Mouse (Mus musculus) kidney, adult 8-10 months (tissue): Measurements from ENCODE around the gene Itgb2.

Experiments used
- DNase-seq, 2 experiments: peaks; one replicate each; pipeline ENCODE4 v3.0.0; 2022

The Itgb2 gene

DNA sequence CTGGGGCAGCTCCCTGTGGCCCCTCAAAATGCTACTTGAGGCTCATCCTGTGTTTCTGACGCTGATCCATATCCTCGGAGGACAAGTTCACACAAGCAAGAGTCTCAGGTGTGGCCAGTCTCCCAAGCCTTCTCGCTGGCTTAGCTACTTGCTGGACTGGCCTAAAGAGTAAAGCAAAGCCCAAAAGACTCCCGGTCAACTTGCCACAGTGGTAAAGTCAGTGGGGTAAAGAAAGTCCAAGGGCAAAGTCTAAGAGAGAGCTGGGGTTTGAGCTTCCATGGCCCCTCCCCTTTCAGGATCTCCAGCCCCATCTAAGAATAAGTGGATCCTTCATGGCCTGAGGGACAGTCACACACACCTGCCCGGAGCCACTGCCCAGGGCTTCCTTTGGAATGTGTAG, 22.1 kb downstream of the Itgb2 start:
- peak; percentile 28 to 43 for DNase-seq

- no peak for DNase-seq
Observed at GRCm38 (mm10) chr10:77553285-77553684, 23.2 kb downstream of the Itgb2 start.

- DNase-seq, result no peak
Observed at GRCm38 (mm10) chr10:77554918-77555317, 24.9 kb downstream of the Itgb2 start.

DNA sequence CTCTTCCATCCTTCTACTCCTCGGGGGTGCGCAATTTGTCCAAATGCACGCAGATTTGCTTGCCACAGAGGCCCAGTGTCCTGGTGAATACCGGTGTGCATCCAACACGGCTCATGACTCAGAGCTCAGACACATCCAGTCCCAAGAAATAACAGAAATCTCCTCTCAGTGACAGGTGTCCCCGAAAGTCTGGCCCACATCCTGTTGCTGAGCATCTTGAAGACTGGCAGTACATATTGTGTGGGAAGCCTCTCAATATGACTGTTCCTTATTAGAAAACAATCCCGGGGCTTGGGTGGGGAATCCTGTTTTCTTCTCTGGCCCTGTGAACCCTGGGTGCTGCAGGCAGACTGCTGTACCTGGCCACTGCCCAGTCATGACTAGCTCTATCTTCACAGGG, 26.6 kb downstream of the Itgb2 start:
- no peak for DNase-seq

DNA sequence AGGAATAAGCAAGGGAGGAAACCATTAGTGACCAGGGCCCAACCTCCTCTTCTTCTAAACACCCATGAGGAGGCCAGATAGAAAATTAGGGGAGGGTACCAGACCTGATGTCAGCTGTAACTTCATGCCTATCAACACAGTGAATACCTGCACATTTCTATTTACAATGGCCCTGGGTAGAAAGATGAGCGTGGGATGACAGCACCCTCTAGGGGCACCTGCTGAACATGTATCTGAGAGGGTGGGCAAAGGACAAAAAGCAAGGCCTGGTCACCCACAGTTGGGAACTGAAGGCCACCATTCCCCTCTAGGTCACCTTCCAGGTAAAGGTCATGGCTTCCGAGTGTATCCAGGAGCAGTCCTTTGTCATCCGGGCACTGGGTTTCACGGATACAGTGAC, 27.6 kb downstream of the Itgb2 start:
- DNase-seq, result peak in 1 of 2 experiments; percentile 38

- no peak for DNase-seq
Observed at GRCm38 (mm10) chr10:77560090-77560489, 30.0 kb downstream of the Itgb2 start.

- DNase-seq, result no peak
Observed at GRCm38 (mm10) chr10:77560830-77561229, 30.8 kb downstream of the Itgb2 start.

DNA sequence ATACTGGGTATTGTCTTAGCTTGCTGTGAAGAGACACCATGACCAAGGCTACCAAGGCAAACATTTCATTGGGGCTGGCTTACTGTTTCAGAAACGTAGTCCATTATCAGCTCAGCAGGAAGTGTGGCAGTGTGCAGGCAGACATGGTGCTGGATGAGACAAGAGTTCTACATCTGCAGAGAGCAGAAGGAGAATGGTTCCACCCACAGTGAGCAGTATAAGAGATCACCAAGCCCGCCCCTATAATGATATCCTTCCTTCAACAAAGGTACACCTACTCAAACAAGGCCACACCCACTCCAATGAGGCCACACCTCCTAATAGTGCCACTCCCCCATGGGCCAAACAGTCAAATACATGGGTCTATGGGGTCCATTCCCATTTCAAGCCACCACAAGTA, 31.5 kb downstream of the Itgb2 start:
- DNase-seq, result no peak

- no peak for DNase-seq
Observed at GRCm38 (mm10) chr10:77565005-77565404, 35.0 kb downstream of the Itgb2 start.

DNA sequence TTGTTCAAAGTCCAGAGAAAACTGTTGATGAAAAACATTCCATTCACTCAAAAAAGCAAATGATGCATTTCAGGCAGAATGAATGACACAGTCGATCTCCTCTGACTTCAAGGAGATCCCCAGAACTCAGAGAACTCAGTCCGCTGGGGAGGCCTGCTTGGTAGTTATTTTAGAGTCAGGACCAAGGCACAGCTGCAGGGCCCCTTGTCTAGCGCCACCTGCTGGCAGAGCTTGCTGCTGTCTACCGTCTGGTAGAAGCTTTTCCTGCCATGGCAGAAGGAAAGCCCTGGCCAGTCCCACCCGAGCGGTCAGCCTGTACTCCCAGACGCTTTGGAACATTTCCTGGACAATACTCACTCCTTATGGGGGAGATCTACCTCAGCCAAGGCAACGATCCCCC, 36.6 kb downstream of the Itgb2 start:
- DNase-seq, result peak; percentile 82 to 91

- DNase-seq, result no peak
Observed at GRCm38 (mm10) chr10:77569481-77569880, 39.4 kb downstream of the Itgb2 start.

- peak; percentile 64 to 71 for DNase-seq
Observed at GRCm38 (mm10) chr10:77569973-77570658, 40.1 kb downstream of the Itgb2 start.

GRCm38 (mm10) chr10:77572225-77572624, 42.2 kb downstream of the Itgb2 start:
- no peak for DNase-seq

DNA sequence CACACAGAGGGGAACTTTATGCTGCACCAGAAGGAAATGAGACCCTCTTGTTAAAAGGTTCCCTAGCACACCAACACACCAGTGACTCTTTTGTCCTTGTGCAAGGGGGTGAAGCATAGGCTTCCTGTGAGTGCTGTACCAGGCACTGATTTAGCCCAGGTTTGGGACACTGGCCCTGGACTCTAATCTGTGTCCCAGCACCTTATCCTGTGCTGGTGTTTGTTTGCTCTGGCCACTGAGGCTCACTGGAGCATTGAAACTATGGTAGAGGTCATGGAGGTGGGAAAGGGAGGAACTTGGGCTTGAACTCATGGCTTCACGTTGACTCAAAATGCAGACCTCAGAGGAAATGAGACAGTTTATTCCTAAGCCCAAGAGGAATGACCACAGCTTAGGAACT, 43.1 kb downstream of the Itgb2 start:
- no peak for DNase-seq

DNA sequence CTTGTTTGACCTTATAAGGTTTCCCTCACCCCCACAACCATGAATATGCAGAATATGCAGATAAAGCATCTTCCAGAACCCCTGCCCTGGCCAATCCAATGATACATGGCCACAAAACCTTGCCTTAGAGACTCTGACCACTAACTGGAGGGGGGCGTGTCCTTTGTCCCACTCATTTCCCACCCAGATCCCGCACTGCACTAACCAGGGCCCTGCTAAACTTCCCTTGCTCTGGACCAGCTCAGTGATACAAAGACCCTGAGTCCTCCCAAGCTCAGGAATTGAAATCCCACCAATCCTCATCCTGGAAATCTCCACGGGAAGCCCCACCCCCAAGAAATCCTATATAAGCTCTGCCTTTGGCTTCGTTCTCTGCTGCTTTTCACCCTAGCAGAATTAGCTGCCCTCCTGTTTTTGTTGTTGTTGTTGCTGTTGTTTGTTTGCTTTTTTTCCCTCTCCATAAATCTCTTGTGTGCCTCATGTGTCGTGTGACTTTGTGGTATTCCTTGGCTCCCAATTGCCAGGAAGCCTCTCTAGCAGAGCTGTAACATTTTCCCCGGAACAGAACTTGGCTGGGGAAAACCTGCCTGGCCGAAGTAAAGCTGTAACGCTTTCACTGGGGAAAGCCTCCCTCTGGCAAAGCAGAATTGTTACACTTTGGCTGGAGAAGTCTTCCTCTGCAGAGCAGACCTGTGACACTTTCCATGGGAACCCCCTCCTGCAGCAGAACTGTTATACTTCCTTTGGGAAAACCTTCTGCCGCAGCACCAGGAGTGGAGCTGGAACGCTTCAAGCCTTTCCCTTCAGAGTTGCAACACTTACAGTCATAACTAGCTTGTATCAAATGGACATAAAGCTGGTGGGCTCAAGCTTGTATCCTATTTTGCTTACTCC, 50.2 kb downstream of the Itgb2 start:
- no peak for DNase-seq

- no peak for DNase-seq
Observed at GRCm38 (mm10) chr10:77581023-77581407, 51.0 kb downstream of the Itgb2 start.

- DNase-seq, result peak; percentile 95 to 96
Observed at GRCm38 (mm10) chr10:77581408-77582284, 51.6 kb downstream of the Itgb2 start, which contains the start of gene Pttg1ip. Gene Pttg1ip, plus strand, starts transcription at chr10:77581720.

DNA sequence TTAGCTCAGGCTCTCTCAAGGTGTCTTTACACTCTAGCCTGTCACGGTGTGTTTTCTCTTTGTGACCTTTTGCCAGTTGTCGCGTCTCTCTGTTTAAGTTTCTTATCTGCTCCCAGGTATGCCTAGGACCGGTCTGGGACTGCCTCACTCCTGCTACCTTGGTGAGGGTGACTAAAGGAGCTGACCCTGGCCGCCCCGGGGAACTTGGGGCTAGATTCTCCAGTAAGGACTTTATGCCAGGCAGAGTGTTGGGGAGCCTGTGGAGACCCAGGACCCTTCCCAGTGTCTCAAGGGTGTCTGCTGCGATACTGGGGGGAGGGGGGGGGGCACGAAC, 52.2 kb downstream of the Itgb2 start:
- DNase-seq, result no peak

GRCm38 (mm10) chr10:77583795-77584422, 53.9 kb downstream of the Itgb2 start:
- peak; percentile 40 to 41 for DNase-seq

DNA sequence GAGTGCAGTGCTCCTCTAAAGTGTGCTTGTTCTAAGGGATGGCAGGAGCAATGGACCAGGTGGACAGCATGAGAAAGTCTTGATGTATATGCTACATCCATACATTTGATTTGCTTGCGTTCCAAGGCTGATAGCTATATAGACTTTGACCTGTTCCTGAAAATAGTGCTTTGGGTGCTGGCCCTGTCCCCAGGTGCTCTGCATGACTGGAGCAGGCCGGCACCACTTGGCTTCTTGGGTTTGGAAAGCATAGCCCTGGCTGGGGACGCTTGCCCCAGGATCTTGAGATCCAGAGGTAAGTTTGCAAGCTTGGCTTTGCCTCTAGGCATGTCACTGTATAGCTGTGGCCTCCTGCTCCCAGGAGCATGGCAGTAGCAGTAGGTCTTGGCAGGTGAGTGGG, 56.6 kb downstream of the Itgb2 start:
- no peak for DNase-seq

DNA sequence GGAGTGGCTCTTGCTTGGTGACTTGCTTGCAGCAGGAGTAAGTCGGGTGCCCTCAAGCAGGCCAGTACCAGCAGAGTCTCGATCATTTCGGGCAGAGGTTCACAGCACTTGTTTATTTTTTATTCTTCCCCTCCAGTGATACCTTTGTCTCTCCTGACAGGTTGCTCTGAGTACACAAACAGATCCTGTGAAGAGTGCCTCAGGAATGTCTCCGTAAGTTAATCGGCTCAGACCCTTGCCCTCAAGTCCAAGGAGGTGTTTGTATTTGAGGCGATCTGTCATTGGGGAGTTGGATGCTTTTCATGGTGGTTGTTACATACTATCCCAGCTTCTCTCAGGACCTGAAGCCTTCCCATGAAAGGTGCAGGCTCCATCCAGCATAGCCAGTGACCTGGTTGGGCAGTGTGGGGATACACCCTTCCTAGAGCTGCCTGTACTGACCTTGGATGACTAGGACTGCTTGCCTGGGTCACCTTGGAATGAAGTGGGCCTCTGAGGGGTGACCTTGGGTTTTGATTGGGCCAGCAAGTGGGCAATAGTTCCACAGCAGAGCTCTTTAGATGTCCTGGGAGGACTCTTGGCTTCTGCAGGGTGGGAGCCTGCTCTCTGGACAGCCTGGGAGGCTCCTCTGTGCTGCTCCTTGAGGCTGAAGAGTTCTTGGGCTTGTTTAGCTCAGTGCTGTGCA, 57.2 kb downstream of the Itgb2 start:
- DNase-seq, result peak; percentile 41 to 69

DNA sequence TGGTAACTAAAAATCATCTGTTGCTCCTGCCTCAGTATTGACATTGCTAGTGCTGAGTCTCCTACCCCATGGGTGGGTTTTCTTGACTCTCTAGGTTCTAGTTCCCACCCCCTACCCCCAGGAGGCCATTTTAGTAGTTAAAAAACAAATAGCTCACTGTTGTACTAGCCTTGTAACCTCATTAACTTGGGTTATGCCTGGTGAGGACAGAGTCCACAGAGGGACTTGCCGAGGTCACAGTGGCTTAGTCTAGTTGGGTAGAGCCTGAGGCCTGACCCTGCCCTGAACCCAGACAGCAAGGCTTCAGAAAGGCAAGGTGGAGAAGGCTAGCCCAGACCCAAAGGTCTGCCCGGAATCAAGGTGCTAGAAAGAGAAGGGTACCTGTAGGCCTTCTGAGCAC, 58.0 kb downstream of the Itgb2 start:
- DNase-seq, result peak; percentile 59 to 65
